Mouse (Mus musculus): ENCODE results near the gene Dnah8. TPM values are rescaled to one million over a fixed set of nuclear protein-coding genes. Genes with fewer than 3 reads are reported as not detected.

The Dnah8 gene
- total RNA-seq, 2 experiments from 2014 or later, result 23.5 to 90.6 TPM

- no peak for ATAC-seq (replicated peaks; ENCODE audit: low FRiP score, low TSS enrichment, poor library complexity, severe bottlenecking)
Measured at GRCm38 (mm10) chr17:30849813-30850212, 225.7 kb downstream of the Dnah8 start.

GRCm38 (mm10) chr17:30852345-30852744 is 228.2 kb downstream of the Dnah8 start:
- no peak for ATAC-seq (replicated peaks; ENCODE audit: low FRiP score, low TSS enrichment, poor library complexity, severe bottlenecking)

GRCm38 (mm10) chr17:30857347-30857746 is 233.2 kb downstream of the Dnah8 start:
- no peak for ATAC-seq (replicated peaks; ENCODE audit: low FRiP score, low TSS enrichment, poor library complexity, severe bottlenecking)

- ATAC-seq (replicated peaks; ENCODE audit: low FRiP score, low TSS enrichment, poor library complexity, severe bottlenecking), result no peak
Measured at GRCm38 (mm10) chr17:30858586-30859259, 234.6 kb downstream of the Dnah8 start.

GRCm38 (mm10) chr17:30859989-30860585 is 235.9 kb downstream of the Dnah8 start:
- ATAC-seq (replicated peaks; ENCODE audit: low FRiP score, low TSS enrichment, poor library complexity, severe bottlenecking), result no peak

GRCm38 (mm10) chr17:30860606-30861005 is 236.5 kb downstream of the Dnah8 start:
- ATAC-seq (replicated peaks; ENCODE audit: low FRiP score, low TSS enrichment, poor library complexity, severe bottlenecking), result no peak

GRCm38 (mm10) chr17:30866281-30866680 is 242.1 kb downstream of the Dnah8 start:
- no peak for ATAC-seq (replicated peaks; ENCODE audit: low FRiP score, low TSS enrichment, poor library complexity, severe bottlenecking)

- ATAC-seq (replicated peaks; ENCODE audit: low FRiP score, low TSS enrichment, poor library complexity, severe bottlenecking), result no peak
Measured at GRCm38 (mm10) chr17:30866966-30867365, 242.8 kb downstream of the Dnah8 start.

- ATAC-seq (replicated peaks; ENCODE audit: low FRiP score, low TSS enrichment, poor library complexity, severe bottlenecking), result no peak
Measured at GRCm38 (mm10) chr17:30871040-30871439, 246.9 kb downstream of the Dnah8 start.

- ATAC-seq (replicated peaks; ENCODE audit: low FRiP score, low TSS enrichment, poor library complexity, severe bottlenecking), result no peak
Measured at GRCm38 (mm10) chr17:30874276-30874675, 250.1 kb downstream of the Dnah8 start.

- ATAC-seq (replicated peaks; ENCODE audit: low FRiP score, low TSS enrichment, poor library complexity, severe bottlenecking), result no peak
Measured at GRCm38 (mm10) chr17:30877456-30877855, 253.3 kb downstream of the Dnah8 start.

- no peak for ATAC-seq (replicated peaks; ENCODE audit: low FRiP score, low TSS enrichment, poor library complexity, severe bottlenecking)
Measured at GRCm38 (mm10) chr17:30878626-30879025, 254.5 kb downstream of the Dnah8 start.

- ATAC-seq (replicated peaks; ENCODE audit: low FRiP score, low TSS enrichment, poor library complexity, severe bottlenecking), result no peak
Measured at GRCm38 (mm10) chr17:30880391-30880790, 256.2 kb downstream of the Dnah8 start.

GRCm38 (mm10) chr17:30881001-30881400 is 256.8 kb downstream of the Dnah8 start:
- ATAC-seq (replicated peaks; ENCODE audit: low FRiP score, low TSS enrichment, poor library complexity, severe bottlenecking), result no peak

GRCm38 (mm10) chr17:30882206-30882605 is 258.1 kb downstream of the Dnah8 start:
- peak; percentile 63 for ATAC-seq (replicated peaks; ENCODE audit: low FRiP score, low TSS enrichment, poor library complexity, severe bottlenecking)

- no peak for ATAC-seq (replicated peaks; ENCODE audit: low FRiP score, low TSS enrichment, poor library complexity, severe bottlenecking)
Measured at GRCm38 (mm10) chr17:30883534-30883933, 259.4 kb downstream of the Dnah8 start.

GRCm38 (mm10) chr17:30892086-30892485 is 267.9 kb downstream of the Dnah8 start:
- no peak for ATAC-seq (replicated peaks; ENCODE audit: low FRiP score, low TSS enrichment, poor library complexity, severe bottlenecking)

GRCm38 (mm10) chr17:30892730-30893129 is 268.6 kb downstream of the Dnah8 start:
- no peak for ATAC-seq (replicated peaks; ENCODE audit: low FRiP score, low TSS enrichment, poor library complexity, severe bottlenecking)

- ATAC-seq (replicated peaks; ENCODE audit: low FRiP score, low TSS enrichment, poor library complexity, severe bottlenecking), result no peak
Measured at GRCm38 (mm10) chr17:30897075-30897474, 272.9 kb downstream of the Dnah8 start.

GRCm38 (mm10) chr17:30901627-30902026 is 277.5 kb downstream of the Dnah8 start, which contains the start of gene Glp1r:
Gene Glp1r (plus strand): TSS chr17:30901817.
- no peak for ATAC-seq (replicated peaks; ENCODE audit: low FRiP score, low TSS enrichment, poor library complexity, severe bottlenecking)

GRCm38 (mm10) chr17:30904096-30904495 is 279.9 kb downstream of the Dnah8 start:
- ATAC-seq (replicated peaks; ENCODE audit: low FRiP score, low TSS enrichment, poor library complexity, severe bottlenecking), result no peak
